Mouse (Mus musculus) right cerebral cortex, postnatal 4 days (tissue): Measurements from ENCODE around the gene Dlg4.

ENCODE experiments used
- DNase-seq: peaks from one replicate; pipeline ENCODE4 v3.0.0-alpha.2; 2022

Dlg4 gene

GRCm38 (mm10) chr11:70016669-70017068 is at the start of gene Dlg4:
Dlg4 (plus strand) TSS chr11:70016942.
- DNase-seq, result no peak

GRCm38 (mm10) chr11:69968793-69969192 is 47.9 kb upstream of the Dlg4 start:
- no peak for DNase-seq

- DNase-seq, result no peak
Measured at GRCm38 (mm10) chr11:69970222-69970621, 46.5 kb upstream of the Dlg4 start.

- DNase-seq, result no peak
Measured at GRCm38 (mm10) chr11:69970775-69971174, 46.0 kb upstream of the Dlg4 start.

GRCm38 (mm10) chr11:69974907-69975306 is 41.8 kb upstream of the Dlg4 start:
- DNase-seq, result no peak

GRCm38 (mm10) chr11:69976271-69976670 is 40.5 kb upstream of the Dlg4 start:
- no peak for DNase-seq

- DNase-seq, result no peak
Measured at GRCm38 (mm10) chr11:69979827-69980195, 36.9 kb upstream of the Dlg4 start.

GRCm38 (mm10) chr11:69980196-69981140 is 36.3 kb upstream of the Dlg4 start:
- peak; percentile 98 for DNase-seq

- DNase-seq, result no peak
Measured at GRCm38 (mm10) chr11:69981141-69981762, 35.5 kb upstream of the Dlg4 start, which contains the start of gene Ctdnep1. Ctdnep1 (plus strand) TSS chr11:69981156.

- no peak for DNase-seq
Measured at GRCm38 (mm10) chr11:69982225-69982624, 34.5 kb upstream of the Dlg4 start, which contains the start of gene Elp5. Elp5 (minus strand) TSS chr11:69982517.

- no peak for DNase-seq
Measured at GRCm38 (mm10) chr11:69982877-69983276, 33.9 kb upstream of the Dlg4 start.

GRCm38 (mm10) chr11:69983377-69983776 is 33.4 kb upstream of the Dlg4 start:
- DNase-seq, result no peak

GRCm38 (mm10) chr11:69984431-69984830 is 32.3 kb upstream of the Dlg4 start:
- DNase-seq, result no peak

GRCm38 (mm10) chr11:69989949-69990348 is 26.8 kb upstream of the Dlg4 start:
- no peak for DNase-seq

GRCm38 (mm10) chr11:69990850-69991691 is 25.7 kb upstream of the Dlg4 start, which contains the start of gene Gabarap:
Gabarap (plus strand) TSS chr11:69991143.
- peak; percentile 95 for DNase-seq

- no peak for DNase-seq
Measured at GRCm38 (mm10) chr11:69991711-69992110, 25.0 kb upstream of the Dlg4 start.

GRCm38 (mm10) chr11:69992396-69992795 is 24.3 kb upstream of the Dlg4 start:
- no peak for DNase-seq

- DNase-seq, result no peak
Measured at GRCm38 (mm10) chr11:69992932-69993331, 23.8 kb upstream of the Dlg4 start.

- DNase-seq, result no peak
Measured at GRCm38 (mm10) chr11:69994401-69995090, 22.2 kb upstream of the Dlg4 start.

- DNase-seq, result peak; percentile 94
Measured at GRCm38 (mm10) chr11:69995391-69995960, 21.3 kb upstream of the Dlg4 start, which contains the start of gene Phf23. Phf23 (plus strand) TSS chr11:69995777.

GRCm38 (mm10) chr11:69996161-69997061 is 20.3 kb upstream of the Dlg4 start:
- peak; percentile 66 for DNase-seq
